Mouse (Mus musculus): ENCODE results near the gene Runx2. TPM values are rescaled to one million over a fixed set of nuclear protein-coding genes. Genes with fewer than 3 reads are reported as not detected.

Gene Runx2
- total and polyA plus RNA-seq, 3 experiments, result not detected

DNA sequence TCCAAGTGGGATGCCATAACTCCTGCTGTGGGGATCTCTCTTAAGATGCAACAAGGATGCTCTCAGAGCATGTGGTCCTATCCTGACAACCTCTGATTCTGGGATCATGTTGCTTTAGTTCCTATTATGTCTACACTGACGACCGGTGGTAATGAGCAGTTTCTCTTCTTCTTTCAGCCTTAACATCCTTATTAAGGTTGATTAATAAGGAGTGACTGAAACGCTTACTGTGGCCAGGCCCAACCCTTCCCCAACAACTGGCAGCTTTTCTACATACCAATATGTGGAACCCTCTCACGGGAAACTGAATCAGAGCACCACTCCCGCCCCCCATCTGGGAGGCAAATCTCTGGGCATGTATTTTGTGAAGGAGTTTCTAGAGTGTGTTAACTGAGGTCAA is 243.7 kb downstream of the Runx2 start:
- H3K9me3 ChIP-seq (replicated peaks; ENCODE audit: insufficient read depth, low read length), result no peaks in the 10 kb centered on the region
- H3K27ac ChIP-seq (ENCODE audit: control insufficient read depth, low read depth, low read length), result no peak overlapping the region
- H3K9ac ChIP-seq (ENCODE audit: control insufficient read depth, low read depth, low read length, poor library complexity, severe bottlenecking), result no peak overlapping the region
- no peak for DNase-seq (ENCODE audit: low read depth, low spot score)
- no peaks in the 10 kb centered on the region for H3K27me3 ChIP-seq (ENCODE audit: control insufficient read depth in 1 of 2, insufficient read depth in 2 of 2, low read length in 2 of 2)
- no peak overlapping the region for H3K4me3 ChIP-seq (ENCODE audit: control insufficient read depth in 1 of 2, insufficient read depth in 1 of 2, low read depth in 2 of 2, low read length in 2 of 2)
- TF ChIP-seq MAZ (IDR thresholded peaks at IDR 0.05; ENCODE audit: low read depth, low read length) (no peak), SIN3A (IDR thresholded peaks at IDR 0.05; ENCODE audit: low read length) (no peak), MEF2A (IDR thresholded peaks at IDR 0.05; ENCODE audit: extremely low read depth, insufficient replicate concordance, low read depth, low read length, poor library complexity, severe bottlenecking) (no peak), ZC3H11A (IDR thresholded peaks at IDR 0.05; ENCODE audit: low read depth, low read length) (no peak), ETS1 (IDR thresholded peaks at IDR 0.05; ENCODE audit: low read depth, low read length) (no peak), ELF1 (IDR thresholded peaks at IDR 0.05; ENCODE audit: low read depth, low read length) (no peak), CHD1 (IDR thresholded peaks at IDR 0.05; ENCODE audit: low read depth, low read length) (no peak), ZKSCAN1 (IDR thresholded peaks at IDR 0.05; ENCODE audit: low read depth, low read length) (no peak), GABPA (IDR thresholded peaks at IDR 0.05; ENCODE audit: low read depth, low read length) (no peak), USF1 (IDR thresholded peaks at IDR 0.05; ENCODE audit: low read depth, low read length) (no peak), MAX (IDR thresholded peaks at IDR 0.05; ENCODE audit: low read length) (no peak), MAFK (IDR thresholded peaks at IDR 0.05; ENCODE audit: borderline replicate concordance, low read depth, low read length) (no peak), MYB (IDR thresholded peaks at IDR 0.05; ENCODE audit: low read depth, low read length) (no peak), ZNF384 (IDR thresholded peaks at IDR 0.05; ENCODE audit: low read depth, low read length) (no peak), MYC (IDR thresholded peaks at IDR 0.05; ENCODE audit: low read depth, low read length) (no peak), CTCF (IDR thresholded peaks at IDR 0.05 in 2 of 3, conservative IDR thresholded peaks at IDR 0.05 in 1 of 3; ENCODE audit: control insufficient read depth in 1 of 3, insufficient read depth in 1 of 3, low read depth in 2 of 3, low read length in 3 of 3, poor library complexity in 1 of 3, severe bottlenecking in 1 of 3) (no peak)
- H3K79me2 ChIP-seq (ENCODE audit: control insufficient read depth, insufficient read depth, low read length, poor library complexity), result no peaks in the 10 kb centered on the region
- H3K4me1 ChIP-seq (ENCODE audit: control insufficient read depth in 1 of 2, insufficient read depth in 2 of 2, low read length in 2 of 2), result no peaks in the 10 kb centered on the region
- H3K36me3 ChIP-seq (ENCODE audit: control insufficient read depth in 1 of 2, insufficient read depth in 2 of 2, low read length in 2 of 2), result no peaks in the 10 kb centered on the region

DNA sequence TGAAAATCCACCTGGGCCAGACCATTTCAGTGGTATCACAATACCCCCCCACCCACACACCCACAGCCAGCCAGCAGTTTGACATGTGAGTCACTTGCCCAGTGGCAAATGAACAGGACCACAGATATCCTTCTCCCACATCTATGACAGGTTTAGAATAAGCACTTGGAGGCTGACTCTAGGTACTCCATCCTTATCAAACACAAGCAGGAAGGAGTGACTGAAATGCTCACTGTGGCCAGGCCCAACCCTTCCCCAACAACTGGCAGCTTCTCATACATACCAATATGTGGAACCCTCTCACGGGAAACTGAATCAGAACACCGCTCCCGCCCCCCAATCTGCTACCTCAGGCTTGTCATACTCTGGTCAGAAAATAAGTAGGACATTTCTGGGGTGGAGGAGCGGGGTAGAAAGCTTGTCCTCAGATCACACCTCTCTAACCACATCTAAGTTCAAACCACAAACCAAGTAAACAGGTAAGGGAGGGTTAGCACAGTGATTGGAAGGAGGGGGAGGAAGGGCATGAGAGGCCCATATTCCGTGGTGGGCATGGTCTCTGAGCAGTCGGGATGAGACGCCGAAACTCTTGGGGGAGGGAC is 245.5 kb downstream of the Runx2 start:
- no peaks in the 10 kb centered on the region for H3K79me2 ChIP-seq (ENCODE audit: control insufficient read depth, insufficient read depth, low read length, poor library complexity)
- H3K27ac ChIP-seq (ENCODE audit: control insufficient read depth, low read depth, low read length), result no peak overlapping the region
- no peaks in the 10 kb centered on the region for H3K9me3 ChIP-seq (replicated peaks; ENCODE audit: insufficient read depth, low read length)
- H3K4me1 ChIP-seq (ENCODE audit: control insufficient read depth in 1 of 2, insufficient read depth in 2 of 2, low read length in 2 of 2), result no peaks in the 10 kb centered on the region
- no peaks in the 10 kb centered on the region for H3K27me3 ChIP-seq (ENCODE audit: control insufficient read depth in 1 of 2, insufficient read depth in 2 of 2, low read length in 2 of 2)
- H3K36me3 ChIP-seq (ENCODE audit: control insufficient read depth in 1 of 2, insufficient read depth in 2 of 2, low read length in 2 of 2), result no peaks in the 10 kb centered on the region
- no peak overlapping the region for H3K9ac ChIP-seq (ENCODE audit: control insufficient read depth, low read depth, low read length, poor library complexity, severe bottlenecking)
- TF ChIP-seq NRF1 (IDR thresholded peaks at IDR 0.05; ENCODE audit: insufficient read depth, low read depth, low read length, poor library complexity, severe bottlenecking), result no peak
- TF ChIP-seq NELFE (IDR thresholded peaks at IDR 0.05; ENCODE audit: low read depth, low read length), result no peak
- no peak for TF ChIP-seq ELF1 (IDR thresholded peaks at IDR 0.05; ENCODE audit: low read depth, low read length)
- TF ChIP-seq BHLHE40 (IDR thresholded peaks at IDR 0.05; ENCODE audit: borderline replicate concordance, low read depth, low read length), result no peak
- no peak for TF ChIP-seq CTCF (IDR thresholded peaks at IDR 0.05 in 2 of 3, conservative IDR thresholded peaks at IDR 0.05 in 1 of 3; ENCODE audit: control insufficient read depth in 1 of 3, insufficient read depth in 1 of 3, low read depth in 2 of 3, low read length in 3 of 3, poor library complexity in 1 of 3, severe bottlenecking in 1 of 3)
- TF ChIP-seq MXI1 (IDR thresholded peaks at IDR 0.05; ENCODE audit: low read depth, low read length), result no peak
- TF ChIP-seq RCOR1 (IDR thresholded peaks at IDR 0.05; ENCODE audit: low read depth, low read length), result no peak
- TF ChIP-seq CHD1 (IDR thresholded peaks at IDR 0.05; ENCODE audit: low read depth, low read length), result no peak
- no peak for TF ChIP-seq TCF12 (IDR thresholded peaks at IDR 0.05; ENCODE audit: low read depth, low read length)
- no peak for TF ChIP-seq POLR2A (IDR thresholded peaks at IDR 0.05; ENCODE audit: control insufficient read depth in 1 of 2, insufficient read depth in 1 of 2, low read depth in 1 of 2, low read length in 2 of 2, poor library complexity in 1 of 2)
- no peak for TF ChIP-seq USF1 (IDR thresholded peaks at IDR 0.05; ENCODE audit: low read depth, low read length)
- no peak for DNase-seq (ENCODE audit: low read depth, low spot score)
- no peak overlapping the region for H3K4me3 ChIP-seq (ENCODE audit: control insufficient read depth in 1 of 2, insufficient read depth in 1 of 2, low read depth in 2 of 2, low read length in 2 of 2)
